Mouse (Mus musculus) liver, adult 2 months (tissue): ENCODE data around the gene Gjc1. TPM values are rescaled to one million over a fixed set of nuclear protein-coding genes. Genes with fewer than 3 reads are reported as not detected.
A peak's percentile ranks its signal among the peaks of the same experiment; 100 is the strongest.

Source experiments
- DNase-seq: peaks from one replicate; pipeline ENCODE4 v3.0.0-alpha.2; 2011; ENCODE audit warnings: low read depth, low spot score; ENCODE audit errors: extremely low read depth
- H3K27ac ChIP-seq: fragments of 200-500 bp; replicated peaks from 2 replicates; pipeline ENCODE4 v1.5.1; 2012; ENCODE audit warnings: low read depth, mild to moderate bottlenecking, control low read depth, inconsistent platforms, low read length; ENCODE audit not compliant: insufficient read depth
- H3K27me3 ChIP-seq: fragments of 200-500 bp; 2 replicates; pipeline ENCODE4 v1.6.1; 2012; ENCODE audit warnings: mild to moderate bottlenecking, moderate library complexity, low read length, inconsistent platforms; ENCODE audit not compliant: control insufficient read depth, insufficient read depth
- H3K36me3 ChIP-seq: fragments of 200-500 bp; 2 replicates; pipeline ENCODE4 v1.6.1; 2012; ENCODE audit warnings: low read length, inconsistent platforms; ENCODE audit not compliant: control insufficient read depth, insufficient read depth
- H3K4me1 ChIP-seq: fragments of 200-500 bp; 2 replicates; pipeline ENCODE4 v1.6.1; 2011; ENCODE audit warnings: low read length; ENCODE audit not compliant: control insufficient read depth, insufficient read depth
- H3K4me3 ChIP-seq: fragments of 200-500 bp; 2 replicates; pipeline ENCODE4 v1.5.1; 2011; ENCODE audit warnings: low read depth, mild to moderate bottlenecking, control low read depth, low read length, moderate library complexity; ENCODE audit not compliant: insufficient read depth
- H3K79me2 ChIP-seq: fragments of 200-500 bp; 2 replicates; pipeline ENCODE4 v1.6.1; 2012; ENCODE audit warnings: inconsistent platforms, mild to moderate bottlenecking, low read length, moderate library complexity; ENCODE audit not compliant: control insufficient read depth, insufficient read depth
- H3K9ac ChIP-seq: fragments of 200-500 bp; 2 replicates; pipeline ENCODE4 v1.6.1; 2012; ENCODE audit warnings: low read depth, mild to moderate bottlenecking, control low read depth, inconsistent platforms, low read length
- CTCF ChIP-seq: fragments of 200-500 bp; IDR thresholded peaks from 2 replicates; pipeline ENCODE4 v1.5.1; 2011; ENCODE audit warnings: low read depth, low read length, control low read depth
- POLR2A ChIP-seq: fragments of 200-500 bp; IDR thresholded peaks from 2 replicates; pipeline ENCODE4 v1.6.1; 2011; ENCODE audit warnings: low read length, control low read depth; ENCODE audit not compliant: insufficient read depth; ENCODE audit errors: extremely low read depth
- WGBS: fragments of 180-500 bp; shearing (Covaris S2); methylation state at CpG from one replicate; pipeline ENCODE4 v1.1.7; 2018; 5-methylcytosine and 5-hydroxymethylcytosine counted together
- polyA plus RNA-seq: library from polyadenylated mRNA; depleted of rRNA; stranded (reverse); fragments of >200 nt; gene quantifications from 2 replicates; pipeline ENCODE4 v1.2.3, GENCODE M21; 2012
- total RNA-seq: library from RNA; depleted of rRNA; stranded (reverse); fragments of >200 nt; gene quantifications from 2 replicates; pipeline ENCODE4 v1.2.3, GENCODE M21; 2014

The Gjc1 gene
- total and polyA plus RNA-seq, 2 experiments, result 0.26 to 0.46 TPM

DNA sequence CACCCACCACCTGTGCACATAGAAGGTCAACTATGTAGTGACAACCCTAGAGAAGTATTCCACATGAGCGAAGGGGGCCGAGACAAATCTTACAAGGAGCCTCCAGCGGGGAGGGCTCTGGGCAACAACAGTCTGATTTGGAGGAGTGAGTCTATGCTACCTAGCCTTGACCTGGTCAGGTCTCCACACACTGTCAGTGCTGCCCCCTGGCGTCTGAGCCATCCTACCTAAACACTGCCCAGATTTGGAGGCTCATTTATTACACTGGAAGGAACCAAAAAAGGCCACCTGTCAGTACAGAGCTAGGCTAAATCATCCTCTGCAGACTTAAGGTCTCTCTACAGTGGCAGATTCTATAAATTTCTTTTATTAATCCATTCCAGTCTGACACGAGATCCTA is 32.4 kb upstream of the Gjc1 start:
- Histone ChIP-seq H3K4me3 (no peak overlapping the region), H3K36me3 (peaks cover 36% of the 10 kb centered on the region), H3K79me2 (no peaks in the 10 kb centered on the region), H3K4me1 (no peaks in the 10 kb centered on the region), H3K27me3 (no peaks in the 10 kb centered on the region), H3K9ac (no peak overlapping the region), H3K27ac (no peak overlapping the region)
- no peak for TF ChIP-seq POLR2A
- TF ChIP-seq CTCF, result peak; percentile 84
- DNase-seq, result peak; percentile 25
- WGBS, result 74% methylated on average over 5 of the region's 5 CpGs

DNA sequence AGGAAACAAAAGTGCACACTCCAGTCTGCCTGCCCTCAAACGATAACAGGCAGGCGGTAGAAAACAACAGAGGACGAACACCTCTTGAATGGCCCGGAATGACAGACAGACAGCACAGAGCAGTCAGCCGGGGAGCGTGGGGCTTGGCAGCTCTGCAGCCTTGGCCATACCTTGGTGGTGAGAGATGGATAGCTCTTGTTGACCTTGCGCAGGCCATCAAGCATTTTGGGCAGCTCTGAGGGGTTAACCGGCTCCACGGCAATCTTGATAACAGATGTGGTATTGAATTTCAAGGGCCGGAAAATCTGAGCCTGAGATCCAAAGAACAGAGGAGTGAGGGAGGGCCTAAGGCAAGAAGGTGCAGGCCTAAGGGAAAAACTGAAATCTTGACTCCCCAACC is 26.4 kb upstream of the Gjc1 start:
- 91% methylated on average over 10 of the region's 10 CpGs for WGBS
- Histone ChIP-seq H3K79me2 (no peaks in the 10 kb centered on the region), H3K4me1 (no peaks in the 10 kb centered on the region), H3K27ac (no peak overlapping the region), H3K4me3 (no peak overlapping the region), H3K9ac (no peak overlapping the region), H3K27me3 (no peaks in the 10 kb centered on the region), H3K36me3 (peaks cover 51% of the 10 kb centered on the region)
- DNase-seq, result no peak
- TF ChIP-seq CTCF (no peak), POLR2A (no peak)

- WGBS, result 83% methylated on average over 9 of the region's 9 CpGs
Observed at GRCm38 (mm10) chr11:102838616-102839150, 19.2 kb upstream of the Gjc1 start.

GRCm38 (mm10) chr11:102838126-102838525 is 18.6 kb upstream of the Gjc1 start:
- DNase-seq, result no peak
- H3K9ac ChIP-seq, result no peak overlapping the region
- no peaks in the 10 kb centered on the region for H3K79me2 ChIP-seq
- H3K27me3 ChIP-seq, result no peaks in the 10 kb centered on the region
- TF ChIP-seq POLR2A (no peak), CTCF (no peak)
- 98% methylated on average over 2 of the region's 2 CpGs for WGBS
- H3K4me3 ChIP-seq, result no peak overlapping the region
- H3K27ac ChIP-seq, result no peak overlapping the region
- peaks cover 8% of the 10 kb centered on the region; the same call in 1 of the 2 replicates for H3K36me3 ChIP-seq
- H3K4me1 ChIP-seq, result no peaks in the 10 kb centered on the region

More at GRCm38 (mm10) chr11:102838616-102839150, 19.2 kb upstream of the Gjc1 start:
- H3K79me2 ChIP-seq, result no peaks in the 10 kb centered on the region
- no peaks in the 10 kb centered on the region for H3K4me1 ChIP-seq
- peaks cover 11% of the 10 kb centered on the region; the same call in 1 of the 2 replicates for H3K36me3 ChIP-seq
- no peak for TF ChIP-seq POLR2A
- TF ChIP-seq CTCF, result no peak
- no peak for DNase-seq
- H3K4me3 ChIP-seq, result no peak overlapping the region
- H3K27me3 ChIP-seq, result no peaks in the 10 kb centered on the region
- H3K27ac ChIP-seq, result no peak overlapping the region
- H3K9ac ChIP-seq, result no peak overlapping the region

- no peak for DNase-seq
- Histone ChIP-seq H3K36me3 (peaks cover 5% of the 10 kb centered on the region; the same call in 1 of the 2 replicates), H3K4me3 (no peak overlapping the region), H3K27ac (no peak overlapping the region), H3K9ac (no peak overlapping the region), H3K79me2 (no peaks in the 10 kb centered on the region), H3K27me3 (0 out of 2 replicates have a peak, but pooled peaks cover 2% of the 10 kb centered on the region), H3K4me1 (no peaks in the 10 kb centered on the region)
- TF ChIP-seq CTCF, result no peak
- 96% methylated on average over 1 of the region's 1 CpGs for WGBS
Observed at GRCm38 (mm10) chr11:102837385-102837784, 17.9 kb upstream of the Gjc1 start.

GRCm38 (mm10) chr11:102836146-102836545 is 16.6 kb upstream of the Gjc1 start:
- 88% methylated on average over 9 of the region's 9 CpGs for WGBS

More at GRCm38 (mm10) chr11:102836146-102836545, 16.6 kb upstream of the Gjc1 start:
- no peak overlapping the region for H3K27ac ChIP-seq
- DNase-seq, result no peak
- no peak overlapping the region for H3K4me3 ChIP-seq
- H3K36me3 ChIP-seq, result peaks cover 1% of the 10 kb centered on the region; the same call in 1 of the 2 replicates
- no peaks in the 10 kb centered on the region for H3K4me1 ChIP-seq
- no peak for TF ChIP-seq CTCF
- no peak for TF ChIP-seq POLR2A
- 0 out of 2 replicates have a peak, but pooled peaks cover 2% of the 10 kb centered on the region for H3K27me3 ChIP-seq
- H3K79me2 ChIP-seq, result no peaks in the 10 kb centered on the region
- no peak overlapping the region for H3K9ac ChIP-seq
